12 mouse cellular contexts compared by ENCODE assay signal in genomic region chr19:40331846-40332245, GRCm38 (mm10).
A peak's percentile ranks its signal among the peaks of the same experiment; 100 is the strongest.
DNase-seq lines count a peak whose midpoint lies in the region; ATAC-seq and TF ChIP-seq lines count a peak whose summit lies in the region.
"Had no signal": no experiment of that assay in that cellular context is flagged by ENCODE, and none has a peak within 500 bp of the region (broad histone marks: within the 10 kb centered on the region; RNA-seq: fewer than 3 reads in every experiment).

No protein-coding gene starts in this region.

- no peak overlapping the region for H3K4me3 ChIP-seq in liver, embryonic 11.5 days (ENCODE audit: low read depth, low read length)
- H3K4me3 ChIP-seq in liver, embryonic 12.5 days = no peak overlapping the region
- H3K4me3 ChIP-seq in stomach, postnatal 0 days (ENCODE audit: low read depth, low read length) = no peak overlapping the region
- no peak overlapping the region for H3K4me3 ChIP-seq in midbrain, embryonic 10.5 days
- H3K4me3 ChIP-seq: embryonic facial prominence, embryonic 10.5 days; hindbrain, embryonic 12.5 days; limb, embryonic 15.5 days had no signal

- intact Hi-C loops in heart, postnatal 14 days (cut with DNase I) = no loop called here

- 0 out of 2 replicates have a peak, but pooled peaks have one; percentile 47 for ATAC-seq in liver, embryonic 11.5 days (replicated peaks; ENCODE audit: low FRiP score)
- ATAC-seq in liver, embryonic 12.5 days = no peak
- 0 out of 2 replicates have a peak, but pooled peaks have one; percentile 56 for ATAC-seq in stomach, postnatal 0 days (ENCODE audit: low FRiP score, low TSS enrichment)

- no peaks in the 10 kb centered on the region for H3K9me3 ChIP-seq in liver, embryonic 11.5 days (ENCODE audit: control insufficient read depth, low read length)
- H3K9me3 ChIP-seq in liver, embryonic 12.5 days (replicated peaks) = no peaks in the 10 kb centered on the region
- no peaks in the 10 kb centered on the region for H3K9me3 ChIP-seq in stomach, postnatal 0 days (ENCODE audit: control insufficient read depth, low read length)
- no peaks in the 10 kb centered on the region for H3K9me3 ChIP-seq in midbrain, embryonic 10.5 days (replicated peaks)
- H3K9me3 ChIP-seq: embryonic facial prominence, embryonic 10.5 days; hindbrain, embryonic 12.5 days; limb, embryonic 15.5 days had no signal

- H3K27ac ChIP-seq in liver, embryonic 11.5 days (ENCODE audit: low read depth, low read length) = no peak overlapping the region
- no peak overlapping the region for H3K27ac ChIP-seq in liver, embryonic 12.5 days
- H3K27ac ChIP-seq in stomach, postnatal 0 days (replicated peaks) = no peak overlapping the region
- H3K27ac ChIP-seq in midbrain, embryonic 10.5 days (replicated peaks) = no peak overlapping the region
- H3K27ac ChIP-seq: embryonic facial prominence, embryonic 10.5 days; hindbrain, embryonic 12.5 days; limb, embryonic 15.5 days had no signal

- no peak overlapping the region for H3K9ac ChIP-seq in liver, embryonic 11.5 days (ENCODE audit: low read depth, low read length)
- no peak overlapping the region for H3K9ac ChIP-seq in liver, embryonic 12.5 days
- no peak overlapping the region for H3K9ac ChIP-seq in stomach, postnatal 0 days (ENCODE audit: low read length)
- H3K9ac ChIP-seq: hindbrain, embryonic 12.5 days; limb, embryonic 15.5 days had no signal

- H3K4me1 ChIP-seq in liver, embryonic 11.5 days (replicated peaks; ENCODE audit: control insufficient read depth, insufficient read depth, low read length) = no peaks in the 10 kb centered on the region
- H3K4me1 ChIP-seq in liver, embryonic 12.5 days = peaks cover 6% of the 10 kb centered on the region; the same call in 1 of the 2 replicates
- no peaks in the 10 kb centered on the region for H3K4me1 ChIP-seq in stomach, postnatal 0 days (replicated peaks; ENCODE audit: control insufficient read depth, insufficient read depth)
- peaks cover 4% of the 10 kb centered on the region; the same call in 1 of the 2 replicates for H3K4me1 ChIP-seq in midbrain, embryonic 10.5 days
- H3K4me1 ChIP-seq: hindbrain, embryonic 12.5 days; limb, embryonic 15.5 days had no signal

- H3K27me3 ChIP-seq in liver, embryonic 11.5 days (replicated peaks; ENCODE audit: control insufficient read depth, insufficient read depth, low read length) = no peaks in the 10 kb centered on the region
- H3K27me3 ChIP-seq in liver, embryonic 12.5 days (replicated peaks) = no peaks in the 10 kb centered on the region
- H3K27me3 ChIP-seq in stomach, postnatal 0 days (ENCODE audit: control insufficient read depth, insufficient read depth, low read length) = no peaks in the 10 kb centered on the region
- no peaks in the 10 kb centered on the region for H3K27me3 ChIP-seq in midbrain, embryonic 10.5 days (ENCODE audit: low read depth, poor library complexity, severe bottlenecking)
- H3K27me3 ChIP-seq: hindbrain, embryonic 12.5 days; limb, embryonic 15.5 days had no signal

- TF ChIP-seq EP300 in stomach, postnatal 0 days (optimal IDR thresholded peaks at IDR 0.05) = no peak

- no peaks in the 10 kb centered on the region; the same call in 1 of the 2 replicates for H3K36me3 ChIP-seq in liver, embryonic 11.5 days (ENCODE audit: control insufficient read depth, insufficient read depth, low read length)
- peaks cover 7% of the 10 kb centered on the region; the same call in 1 of the 2 replicates for H3K36me3 ChIP-seq in liver, embryonic 12.5 days
- H3K36me3 ChIP-seq in stomach, postnatal 0 days (ENCODE audit: control insufficient read depth, insufficient read depth, low read length) = peaks cover 4% of the 10 kb centered on the region
- 0 out of 2 replicates have a peak, but pooled peaks cover 3% of the 10 kb centered on the region for H3K36me3 ChIP-seq in midbrain, embryonic 10.5 days
- H3K36me3 ChIP-seq: embryonic facial prominence, embryonic 10.5 days had no signal

- 49% methylated on average over 6 of the region's 6 CpGs for WGBS in liver, embryonic 11.5 days
- WGBS in liver, embryonic 12.5 days (ENCODE audit: insufficient replicate concordance) = 54% methylated on average over 6 of the region's 6 CpGs
- WGBS in stomach, postnatal 0 days = 19% methylated on average over 6 of the region's 6 CpGs
- WGBS in midbrain, embryonic 10.5 days = 61% methylated on average over 6 of the region's 6 CpGs

- DNase-seq in liver, embryonic 11.5 days (ENCODE audit: low spot score) = no peak
- DNase-seq in heart, adult 8-10 months (ENCODE audit: low spot score) = peak; percentile 75
- DNase-seq in heart, postnatal 14 days = peak; percentile 62 to 66
- peak; percentile 32 for DNase-seq in stomach, postnatal 0 days (ENCODE audit: low spot score)
- no peak for DNase-seq in midbrain, embryonic 10.5 days (ENCODE audit: low spot score)
- no peak for DNase-seq in frontal cortex, adult 2 months (ENCODE audit: extremely low spot score in 1 of 2, low spot score in 1 of 2)
- DNase-seq: adrenal gland, adult 8-10 months; cerebellum, adult 11-12 months had no signal

- TF ChIP-seq CTCF in stomach, postnatal 0 days (IDR thresholded peaks at IDR 0.05; ENCODE audit: low read depth) = no peak

- H3K4me2 ChIP-seq in liver, embryonic 11.5 days = no peak overlapping the region
- no peak overlapping the region for H3K4me2 ChIP-seq in liver, embryonic 12.5 days
- H3K4me2 ChIP-seq in stomach, postnatal 0 days (replicated peaks; ENCODE audit: low read depth) = no peak overlapping the region
- H3K4me2 ChIP-seq: hindbrain, embryonic 12.5 days; limb, embryonic 15.5 days had no signal

Comparison
In these comparisons a context has a peak if more than half of its experiments do, and no peak if none do; other contexts are left out.
1. DNase-seq: peak in heart, adult 8-10 months (single experiment), heart, postnatal 14 days (2 of 2) and stomach, postnatal 0 days (single experiment); none in liver, embryonic 11.5 days (single experiment), midbrain, embryonic 10.5 days (single experiment) and frontal cortex, adult 2 months (0 of 2).